Mouse (Mus musculus): ENCODE data around the gene Vmn2r93. TPM values are rescaled to one million over a fixed set of nuclear protein-coding genes. Genes with fewer than 3 reads are reported as not detected.

Gene Vmn2r93
- polyA plus RNA-seq (2012; rRNA removed), result not detected in 2 replicates

DNA sequence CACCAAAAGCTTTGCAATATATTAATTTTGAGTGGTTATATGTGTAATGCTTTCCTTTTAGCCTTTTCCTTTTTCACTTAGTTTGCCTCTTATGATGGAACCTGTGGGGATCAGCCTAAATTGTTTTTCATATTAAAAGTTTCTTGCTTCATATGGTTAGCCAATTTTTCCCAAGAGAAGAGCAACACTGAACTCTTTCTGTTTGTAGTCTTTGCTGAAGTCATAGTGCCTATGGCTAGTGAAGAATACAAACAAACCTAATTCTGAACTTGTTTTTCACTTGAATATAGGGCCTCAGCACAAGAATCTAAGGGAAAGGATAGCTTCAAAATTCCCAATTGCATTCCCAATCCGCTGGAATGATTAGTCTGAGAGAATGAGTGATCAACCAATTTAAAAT lies at the start of gene Vmn2r93:
TSS of gene Vmn2r93 (plus strand) at position 301 of the 400 bp plus-strand sequence.

DNA sequence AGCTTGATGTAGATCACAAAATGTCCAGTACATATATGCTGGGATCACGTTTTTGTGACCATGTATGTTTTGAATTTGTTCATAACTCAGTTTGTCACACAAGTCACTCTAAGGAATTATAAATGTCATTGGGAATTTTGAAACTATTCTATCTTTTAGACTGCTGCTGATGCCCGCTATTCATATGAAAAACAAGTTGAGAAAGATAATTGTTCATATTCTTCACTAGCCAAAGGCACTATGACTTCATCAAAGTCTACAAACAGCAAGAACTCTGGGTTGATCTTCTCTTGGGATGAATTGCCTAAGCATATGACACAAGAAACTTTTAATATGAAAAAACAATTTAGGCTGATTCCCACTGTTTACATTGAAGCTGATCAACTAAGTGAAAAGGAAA lies 20.2 kb upstream of the Vmn2r93 start, which contains the start of gene Vmn2r94:
TSS of gene Vmn2r94 (minus strand) at position 101 of the 400 bp plus-strand sequence.

Other genes starting within 250 kb of the Vmn2r93 start
- gene Vmn2r124, start 248.7 kb upstream of the Vmn2r93 start, polyA plus RNA-seq (2012; rRNA removed), result not detected in 2 replicates
- not detected in 2 replicates for gene Vmn2r91, start 213.1 kb upstream of the Vmn2r93 start, polyA plus RNA-seq (2012; rRNA removed)
- gene Vmn2r92, start 146.2 kb upstream of the Vmn2r93 start, polyA plus RNA-seq (2012; rRNA removed), result not detected in 2 replicates
- gene Vmn2r94, start 20.3 kb upstream of the Vmn2r93 start, polyA plus RNA-seq (2012; rRNA removed), result not detected in 2 replicates
- not detected in 2 replicates for gene Vmn2r95, start 126.0 kb downstream of the Vmn2r93 start, polyA plus RNA-seq (2012; rRNA removed)